Mouse (Mus musculus): ENCODE data around the gene Clgn.
"Not testable (repeated sequence)": the region's sequence is repeated elsewhere in the genome, so short reads cannot be mapped to it uniquely, and the experiment has no call there.

Gene Clgn

GRCm38 (mm10) chr8:83423032-83423825 is 33.6 kb downstream of the Clgn start:
- DNase-seq (ENCODE audit: low spot score in 2 of 2), result no peak

DNA sequence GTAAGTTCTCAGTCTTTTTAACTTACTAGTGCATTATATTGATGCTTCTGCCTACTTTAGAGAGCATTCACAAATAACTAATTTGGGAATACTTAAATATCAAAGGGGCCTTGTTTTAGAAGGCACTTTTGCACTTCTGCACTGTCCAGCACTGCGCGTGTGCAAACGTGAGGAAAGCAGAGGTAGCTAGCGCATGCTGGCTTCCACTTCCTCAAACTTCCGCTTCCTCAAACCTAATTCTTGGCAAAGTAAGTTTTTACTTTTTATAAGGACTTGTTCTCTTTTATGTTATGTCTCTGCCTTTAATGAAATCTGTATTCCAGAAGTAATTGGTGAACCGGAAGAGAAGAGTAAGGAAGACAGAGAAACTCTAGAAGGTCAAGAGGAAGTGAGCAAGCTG is 35.5 kb downstream of the Clgn start:
- no peak for DNase-seq (ENCODE audit: low spot score in 2 of 2)

GRCm38 (mm10) chr8:83426104-83426759 is 36.6 kb downstream of the Clgn start:
- DNase-seq (ENCODE audit: low spot score in 2 of 2), result no peak

GRCm38 (mm10) chr8:83426949-83427348 is 37.3 kb downstream of the Clgn start:
- no peak for DNase-seq (ENCODE audit: low spot score in 2 of 2)

DNA sequence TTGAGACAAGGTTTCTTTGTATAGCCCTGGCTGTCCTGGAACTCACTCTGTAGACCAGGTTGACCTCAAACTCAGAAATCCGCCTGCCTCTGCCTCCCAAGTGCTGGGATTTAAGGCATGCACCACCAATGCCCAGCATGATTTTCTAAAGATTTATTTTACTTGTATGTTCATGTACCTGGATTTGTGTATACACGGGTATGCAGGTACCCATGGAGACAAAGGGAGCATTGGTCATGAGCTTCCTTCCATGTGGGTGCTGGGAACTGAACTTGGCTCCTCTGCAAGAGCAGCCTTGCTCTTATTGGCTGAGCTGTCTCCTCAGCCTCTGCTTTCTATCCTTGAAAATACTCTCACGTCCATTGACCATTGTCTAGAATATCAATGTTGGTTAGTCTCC is 39.0 kb downstream of the Clgn start:
- not testable (repeated sequence) for DNase-seq (ENCODE audit: low spot score in 2 of 2)

- no peak for DNase-seq (ENCODE audit: low spot score in 2 of 2)
Measured at GRCm38 (mm10) chr8:83429071-83429524, 39.4 kb downstream of the Clgn start.

- no peak for DNase-seq (ENCODE audit: low spot score in 2 of 2)
Measured at GRCm38 (mm10) chr8:83437077-83437476, 47.4 kb downstream of the Clgn start.

- peak in 1 of 2 experiments; percentile 1 for DNase-seq (ENCODE audit: low spot score in 2 of 2)
Measured at GRCm38 (mm10) chr8:83441656-83442242, 52.1 kb downstream of the Clgn start.

DNA sequence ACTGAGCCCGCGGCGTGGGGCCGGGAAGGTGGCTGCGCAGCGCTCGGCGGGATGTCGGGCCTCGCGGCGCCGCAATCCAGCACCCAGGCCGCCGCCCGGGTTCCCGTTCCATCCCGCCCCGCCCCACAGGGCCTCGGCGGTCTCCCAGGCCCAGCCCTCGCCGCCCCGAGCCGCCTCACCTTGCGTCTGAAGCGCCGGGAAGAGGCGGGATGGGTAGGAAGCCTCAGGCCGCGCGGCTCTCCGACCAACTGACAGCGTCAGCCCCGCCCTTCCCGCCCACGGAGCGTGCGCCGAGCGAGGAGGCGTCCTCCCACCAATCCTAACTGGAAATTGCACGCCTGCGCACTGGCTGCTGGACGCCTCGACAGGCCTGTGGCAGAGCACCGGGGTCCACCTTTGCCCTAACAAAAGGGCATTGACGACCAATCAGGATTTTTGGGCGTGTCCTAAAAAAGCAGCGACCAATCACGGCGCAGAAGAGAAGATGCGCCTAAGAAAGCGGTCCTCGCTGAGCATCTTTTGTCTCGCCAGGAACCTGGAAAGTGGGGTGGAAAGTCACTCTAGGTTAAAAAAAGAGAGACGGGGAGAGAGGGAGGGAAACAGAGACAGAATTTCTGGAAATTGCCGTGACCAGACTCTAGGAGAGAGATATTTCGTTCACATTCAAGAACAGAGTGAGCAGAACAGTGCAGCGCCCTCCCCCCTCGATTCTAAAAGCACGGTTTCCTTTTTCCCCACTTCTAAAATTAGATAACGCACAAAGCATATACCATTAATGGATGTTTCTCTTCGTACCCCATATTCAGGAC is 52.8 kb downstream of the Clgn start:
- peak; percentile 86 to 97 for DNase-seq (ENCODE audit: low spot score in 2 of 2)

DNA sequence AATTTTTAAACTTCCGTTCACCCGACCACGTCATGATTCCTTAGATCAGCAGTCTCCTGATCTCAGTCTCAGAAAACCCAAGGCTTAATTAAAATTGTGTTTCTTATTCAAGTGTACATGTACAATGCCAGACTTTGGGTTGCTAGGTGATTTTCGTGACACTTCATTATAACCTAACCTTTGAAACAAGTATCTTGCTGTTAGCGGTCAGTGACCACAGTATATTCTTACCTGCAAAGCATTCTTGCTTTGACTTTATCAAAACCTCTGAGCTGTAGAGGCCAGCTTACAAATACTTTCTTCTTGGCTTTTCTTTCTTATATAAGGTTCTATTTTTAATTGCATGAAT is 53.4 kb downstream of the Clgn start:
- DNase-seq (ENCODE audit: low spot score in 2 of 2), result no peak

- no peak for DNase-seq (ENCODE audit: low spot score in 2 of 2)
Measured at GRCm38 (mm10) chr8:83449960-83450359, 60.3 kb downstream of the Clgn start.

DNA sequence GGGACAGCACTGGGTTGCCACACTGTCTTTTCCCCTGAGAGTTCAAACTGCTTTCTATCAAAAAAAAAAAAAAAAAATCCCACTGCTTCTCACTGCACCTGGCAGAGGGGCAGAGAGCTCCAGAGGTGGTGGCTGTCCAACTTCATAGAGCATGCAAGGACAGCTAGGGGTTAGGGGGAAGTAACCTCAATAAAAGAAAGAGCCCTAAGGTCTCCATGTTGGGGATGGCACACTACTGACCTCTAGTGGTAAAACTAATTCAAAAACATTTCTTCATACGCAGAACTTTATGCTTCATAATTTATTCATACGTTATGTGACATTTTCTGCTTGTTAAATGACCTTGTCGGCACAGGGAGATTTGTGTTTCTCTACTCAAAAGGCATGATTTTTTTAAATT is 61.4 kb downstream of the Clgn start:
- DNase-seq (ENCODE audit: low spot score in 2 of 2), result no peak

GRCm38 (mm10) chr8:83457121-83457520 is 67.5 kb downstream of the Clgn start:
- no peak for DNase-seq (ENCODE audit: low spot score in 2 of 2)

DNA sequence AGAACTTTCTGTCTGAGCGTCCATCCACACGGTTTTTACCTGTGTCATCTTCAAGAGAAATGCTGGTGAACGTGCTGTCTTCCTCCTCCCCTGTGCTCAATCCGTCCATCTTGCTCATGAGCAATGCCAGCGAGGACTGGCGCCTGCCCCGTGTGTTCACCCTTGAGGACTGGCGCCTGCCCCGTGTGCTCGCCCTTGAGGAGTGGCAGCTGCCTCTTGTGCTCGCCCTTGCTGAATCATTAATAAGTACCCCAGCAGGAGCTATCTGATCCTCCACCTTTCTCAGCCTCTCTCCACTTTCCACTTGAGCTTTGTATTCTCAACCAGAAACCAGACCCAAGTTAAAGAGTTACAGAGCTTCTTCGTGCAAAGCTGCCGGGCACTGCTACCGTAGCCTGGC is 68.6 kb downstream of the Clgn start, which contains the start of gene Scoc:
TSS of gene Scoc (minus strand) at position 170 of the 400 bp plus-strand sequence.
- DNase-seq (ENCODE audit: low spot score in 2 of 2), result no peak

DNA sequence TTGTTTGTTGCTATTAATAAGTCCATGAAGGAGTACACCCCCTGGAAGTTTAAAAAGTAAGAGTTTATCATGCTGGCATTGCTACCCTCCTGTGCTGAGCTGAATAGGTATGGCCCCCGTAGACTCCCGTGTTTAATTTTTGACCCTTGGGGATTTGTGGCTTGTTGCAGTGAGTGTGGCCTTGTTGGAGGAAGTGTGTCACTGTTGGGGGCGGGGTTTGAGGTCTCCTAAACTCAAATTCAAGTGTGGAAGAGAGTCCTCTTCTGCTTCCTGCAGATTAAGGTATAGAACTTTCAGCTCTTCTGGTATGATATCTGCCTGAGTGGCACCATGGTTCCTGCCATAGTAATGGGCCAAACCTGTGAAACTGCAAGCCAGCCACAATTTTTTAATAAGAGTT is 69.9 kb downstream of the Clgn start:
- DNase-seq (ENCODE audit: low spot score in 2 of 2), result no peak
